Mouse (Mus musculus) lung, adult 2 months (tissue): ENCODE data around the gene Foxn3. TPM values are rescaled to one million over a fixed set of nuclear protein-coding genes. Genes with fewer than 3 reads are reported as not detected.

Experiments used
- DNase-seq: peaks from one replicate; pipeline ENCODE4 v3.0.0; 2022
- H3K4me1 ChIP-seq: fragments of 200-500 bp; 2 replicates; pipeline ENCODE4 v1.6.1; 2011; ENCODE audit warnings: low read length; ENCODE audit not compliant: control insufficient read depth, insufficient read depth
- H3K4me3 ChIP-seq: fragments of 200-500 bp; replicated peaks from 2 replicates; pipeline ENCODE3; 2011; ENCODE audit warnings: low read depth, mild to moderate bottlenecking, control low read depth, low read length; ENCODE audit errors: extremely low read depth
- CTCF ChIP-seq: fragments of 200-500 bp; IDR thresholded peaks from 2 replicates; pipeline ENCODE4 v1.5.1; 2011; ENCODE audit warnings: mild to moderate bottlenecking, low read length, control low read depth; ENCODE audit not compliant: insufficient read depth
- POLR2A ChIP-seq: fragments of 200-500 bp; IDR thresholded peaks from 2 replicates; pipeline ENCODE4 v1.6.1; 2011; ENCODE audit warnings: low read depth, mild to moderate bottlenecking, control low read depth, low read length, borderline replicate concordance; ENCODE audit errors: extremely low read depth
- WGBS: fragments of 180-500 bp; shearing (Covaris S2); methylation state at CpG from one replicate; pipeline ENCODE4 v1.1.7; 2018; 5-methylcytosine and 5-hydroxymethylcytosine counted together
- polyA plus RNA-seq: library from polyadenylated mRNA; depleted of rRNA; stranded (reverse); fragments of >200 nt; gene quantifications from 2 replicates; pipeline ENCODE4 v1.2.3, GENCODE M21; 2012

Gene Foxn3
- polyA plus RNA-seq, 1 experiment = 48.2 TPM

GRCm38 (mm10) chr12:99394676-99395075, 168.7 kb downstream of the Foxn3 start:
- TF ChIP-seq CTCF (no peak), POLR2A (no peak)
- DNase-seq = no peak
- WGBS = 64% methylated on average over 5 of the region's 5 CpGs

DNA sequence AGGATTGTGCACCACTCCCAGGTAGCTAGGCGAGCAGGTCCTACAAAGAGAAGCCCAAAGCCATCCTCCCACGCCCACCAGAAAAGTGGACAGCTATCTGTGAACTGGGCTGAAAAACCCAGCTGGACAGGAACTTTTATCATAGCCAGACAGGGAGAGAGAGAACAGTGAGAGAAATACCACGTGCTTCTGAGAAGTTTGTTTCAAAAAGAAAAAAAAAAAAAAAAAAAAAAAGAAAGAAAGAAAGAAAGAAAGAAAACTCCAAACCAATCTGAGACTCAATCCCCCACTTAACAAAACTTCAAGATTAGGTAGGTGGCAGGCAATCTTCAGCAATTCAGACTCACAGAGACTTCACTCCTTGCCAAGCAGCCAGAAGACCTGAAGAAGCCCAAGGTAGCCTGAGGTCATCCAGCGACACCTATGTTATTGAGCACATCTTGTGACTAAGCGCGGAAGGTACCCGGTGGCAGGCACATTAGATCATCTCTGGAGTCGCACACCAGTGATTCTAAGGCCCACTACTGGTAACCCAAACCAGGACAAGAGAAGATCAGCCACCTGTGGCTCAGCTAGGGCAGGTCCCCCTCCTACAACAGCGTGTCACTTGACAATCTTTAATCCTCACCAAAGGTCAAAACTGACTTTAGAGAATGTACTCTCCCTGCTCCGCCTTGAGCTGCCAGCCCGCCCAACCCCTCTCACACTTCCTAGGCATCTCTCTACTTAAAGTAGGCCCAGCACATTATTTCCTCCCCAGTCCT, 169.3 kb downstream of the Foxn3 start:
- WGBS = 66% methylated on average over 11 of the region's 11 CpGs
- H3K4me1 ChIP-seq = peaks cover 3% of the 10 kb centered on the region; the same call in 1 of the 2 replicates
- no peak for DNase-seq
- no peak overlapping the region for H3K4me3 ChIP-seq
- TF ChIP-seq CTCF = no peak
- TF ChIP-seq POLR2A = no peak

More at GRCm38 (mm10) chr12:99394676-99395075, 168.7 kb downstream of the Foxn3 start:
- Histone ChIP-seq H3K4me1 (peaks cover 3% of the 10 kb centered on the region; the same call in 1 of the 2 replicates), H3K4me3 (no peak overlapping the region)

- TF ChIP-seq POLR2A = peak; percentile 45; the same call in 1 of the 2 replicates
- peak; percentile 36; the same call in 1 of the 2 replicates for TF ChIP-seq CTCF
- peak; percentile 87 for DNase-seq
- H3K4me3 ChIP-seq = peak overlapping the region; percentile 81
- H3K4me1 ChIP-seq = peaks cover 3% of the 10 kb centered on the region; the same call in 1 of the 2 replicates
- under 1% methylated on average over 67 of the region's 71 CpGs for WGBS
Observed at GRCm38 (mm10) chr12:99392944-99393866, 170.2 kb downstream of the Foxn3 start.

GRCm38 (mm10) chr12:99391942-99392880, 171.2 kb downstream of the Foxn3 start:
- peaks cover 3% of the 10 kb centered on the region; the same call in 1 of the 2 replicates for H3K4me1 ChIP-seq
- no peak for TF ChIP-seq CTCF
- TF ChIP-seq POLR2A = peak; percentile 27; the same call in 1 of the 2 replicates
- peak overlapping the region; percentile 81 for H3K4me3 ChIP-seq
- DNase-seq = peak; percentile 100
- WGBS = under 1% methylated on average over 87 of the region's 87 CpGs

DNA sequence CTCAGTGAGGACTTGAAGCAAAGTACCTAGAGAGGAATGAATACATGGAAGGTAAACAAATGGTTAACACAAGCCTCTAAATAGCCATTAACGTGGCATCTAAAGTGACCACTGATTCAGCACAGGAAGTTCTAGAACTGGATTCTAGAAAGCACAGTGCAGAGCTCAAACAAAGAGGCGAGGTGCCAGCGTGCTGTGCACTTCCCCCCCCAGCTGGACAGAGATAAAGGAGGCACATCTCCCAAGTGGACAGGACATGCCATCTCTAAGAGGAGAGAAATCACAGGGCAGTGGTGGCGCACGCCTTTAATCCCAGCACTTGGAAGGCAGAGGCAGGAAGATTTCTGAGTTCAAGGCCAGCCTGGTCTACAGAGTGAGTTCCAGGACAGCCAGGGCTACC, 173.0 kb downstream of the Foxn3 start:
- TF ChIP-seq POLR2A = no peak
- no peak for TF ChIP-seq CTCF
- 41% methylated on average over 5 of the region's 5 CpGs for WGBS
- no peak overlapping the region for H3K4me3 ChIP-seq
- peaks cover 6% of the 10 kb centered on the region for H3K4me1 ChIP-seq
- DNase-seq = no peak

- no peak for DNase-seq
- TF ChIP-seq CTCF (no peak), POLR2A (no peak)
- 85% methylated on average over 7 of the region's 7 CpGs for WGBS
- H3K4me1 ChIP-seq = peaks cover 6% of the 10 kb centered on the region
- no peak overlapping the region for H3K4me3 ChIP-seq
Observed at GRCm38 (mm10) chr12:99389244-99389643, 174.1 kb downstream of the Foxn3 start.

DNA sequence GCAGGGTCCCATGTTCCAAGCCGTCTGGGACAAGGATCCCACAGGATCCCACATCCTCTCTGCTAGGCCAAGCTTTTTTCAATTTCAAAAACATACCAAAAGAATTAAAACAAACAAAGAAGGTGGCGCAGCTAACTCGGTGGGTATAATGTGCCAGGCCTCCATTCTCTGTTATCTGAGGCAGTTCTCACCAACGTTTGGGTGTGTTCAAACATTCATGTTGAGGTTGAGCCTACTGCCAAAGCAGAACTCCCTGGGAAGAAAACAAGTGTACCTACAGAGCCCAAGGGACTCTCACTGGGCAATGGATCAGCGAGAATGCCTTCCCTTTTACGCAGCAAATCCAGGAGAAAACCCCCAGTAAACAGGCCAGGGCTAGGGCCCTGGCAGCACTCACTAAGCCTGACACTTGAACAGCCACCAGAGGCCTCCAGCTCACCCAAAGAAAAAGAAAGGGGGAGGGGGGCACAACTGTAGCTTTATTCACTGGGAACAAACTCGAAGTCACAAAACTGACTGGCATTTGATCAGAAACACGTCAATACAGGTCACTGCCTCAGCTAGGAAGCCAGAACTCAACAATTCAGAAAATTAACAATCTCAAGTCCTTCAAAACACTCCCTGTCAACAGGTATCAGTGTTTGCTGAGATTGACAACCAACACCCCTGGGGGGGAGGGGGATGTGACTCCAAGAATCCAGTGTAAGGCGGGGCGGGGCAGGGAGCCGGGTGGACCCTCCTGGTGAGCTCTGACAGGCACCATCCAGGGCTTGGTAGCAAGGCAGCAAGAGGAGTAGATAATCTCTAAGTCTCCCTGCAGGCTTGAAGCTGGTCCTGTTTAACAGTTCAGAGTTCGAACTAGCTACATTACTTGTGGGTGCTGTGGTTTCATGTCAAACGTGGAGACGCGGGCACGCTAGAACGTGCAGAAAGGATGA, 177.2 kb downstream of the Foxn3 start:
- no peak for DNase-seq

GRCm38 (mm10) chr12:99385073-99385472, 178.3 kb downstream of the Foxn3 start:
- 64% methylated on average over 4 of the region's 4 CpGs for WGBS
- H3K4me3 ChIP-seq = no peak overlapping the region
- no peak for DNase-seq
- TF ChIP-seq CTCF (no peak), POLR2A (no peak)
- H3K4me1 ChIP-seq = peaks cover 3% of the 10 kb centered on the region; the same call in 1 of the 2 replicates

More for the DNA sequence above, 177.2 kb downstream of the Foxn3 start:
- no peak overlapping the region for H3K4me3 ChIP-seq
- H3K4me1 ChIP-seq = peaks cover 3% of the 10 kb centered on the region; the same call in 1 of the 2 replicates
- TF ChIP-seq POLR2A (no peak), CTCF (no peak)
- 63% methylated on average over 17 of the region's 17 CpGs for WGBS
